Mouse (Mus musculus): Measurements from ENCODE around the gene Sh3d19.

The Sh3d19 gene

DNA sequence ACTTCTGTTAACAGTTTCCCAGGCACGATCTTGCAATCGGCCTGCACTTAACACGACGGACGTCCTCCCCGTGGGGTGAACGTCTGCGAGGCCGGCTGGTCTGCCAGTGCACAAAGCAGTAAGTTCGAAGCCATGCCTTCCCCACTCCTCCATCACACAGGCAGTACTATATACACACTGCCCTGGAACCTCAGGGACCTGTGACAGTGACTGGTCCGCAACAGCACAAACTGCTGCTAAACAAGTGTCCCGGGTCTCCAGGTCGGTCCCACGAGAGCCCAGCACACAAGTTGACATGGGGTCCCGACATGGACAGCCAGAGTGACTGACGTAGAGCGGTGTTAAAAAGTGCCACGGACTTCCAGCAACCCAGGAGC is 171.0 kb downstream of the Sh3d19 start:
- peak; percentile 16 for DNase-seq

- peak; percentile 99 for DNase-seq
Measured at GRCm38 (mm10) chr3:86142263-86142933, 171.5 kb downstream of the Sh3d19 start, which contains the start of gene Rps3a1. TSS of gene Rps3a1 (minus strand) at chr3:86142702.

DNA sequence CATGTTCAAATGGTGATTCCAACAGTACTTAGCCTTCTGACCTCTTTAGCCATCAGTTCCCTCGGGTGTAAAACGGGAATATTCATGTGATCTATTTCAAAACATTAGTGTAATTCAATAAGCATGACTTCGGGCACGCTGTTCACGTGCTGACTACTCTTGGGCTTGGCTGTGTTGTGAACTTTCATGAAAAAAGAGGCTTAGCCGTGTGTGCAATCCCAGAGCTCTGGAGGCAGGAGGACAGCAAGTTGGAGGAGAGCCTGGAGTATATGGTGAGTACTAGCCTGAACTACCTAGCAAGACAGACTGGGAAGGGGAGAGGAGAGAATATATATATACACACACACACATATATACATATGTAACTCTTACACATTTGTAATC is 172.0 kb downstream of the Sh3d19 start:
- DNase-seq = no peak

DNA sequence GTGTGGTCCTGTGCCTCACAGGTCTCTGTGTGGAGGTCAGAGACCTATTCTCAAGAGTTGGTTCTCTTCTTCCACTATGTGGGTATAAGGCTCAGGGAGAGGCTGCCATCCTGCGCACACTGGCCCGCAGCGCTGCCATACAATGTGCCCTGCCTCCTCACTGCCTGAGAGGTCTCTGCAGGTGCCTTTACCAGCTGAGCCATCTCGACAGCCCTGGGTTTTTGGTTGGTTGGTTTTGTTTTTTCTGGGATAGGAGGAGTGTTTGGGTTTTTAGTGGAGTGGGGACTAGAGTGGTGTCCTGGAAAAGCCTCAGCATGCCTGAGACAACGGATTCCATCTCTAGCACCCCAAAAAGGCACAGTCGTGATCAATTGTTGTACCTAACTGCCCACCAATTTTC is 172.4 kb downstream of the Sh3d19 start:
- DNase-seq = no peak

DNA sequence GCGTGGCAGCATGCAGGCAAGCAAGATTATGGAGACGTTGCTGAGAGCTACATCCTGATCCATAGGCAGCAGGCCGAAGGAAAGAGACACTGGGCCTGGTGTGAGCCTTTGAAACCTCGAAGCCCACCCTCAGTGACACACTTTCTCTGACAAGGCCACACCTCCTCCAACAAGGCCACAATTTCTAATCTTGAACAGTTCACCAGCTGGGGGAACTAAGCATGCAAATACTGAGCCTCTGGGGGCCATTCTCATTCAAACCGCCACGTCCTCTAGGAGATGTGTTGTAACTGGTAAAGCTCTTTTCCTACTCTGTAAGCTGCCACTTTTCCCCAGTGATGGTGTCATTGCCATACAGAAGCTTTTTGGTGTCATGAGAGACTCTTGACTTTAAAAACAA is 178.2 kb downstream of the Sh3d19 start:
- no peak for DNase-seq

- DNase-seq = no peak
Measured at GRCm38 (mm10) chr3:86149521-86149920, 178.6 kb downstream of the Sh3d19 start.

- no peak for DNase-seq
Measured at GRCm38 (mm10) chr3:86168841-86169425, 198.0 kb downstream of the Sh3d19 start.

- no peak for DNase-seq
Measured at GRCm38 (mm10) chr3:86179714-86180113, 208.8 kb downstream of the Sh3d19 start.
